Mouse (Mus musculus): ENCODE measurements around the gene Slc38a3. TPM values are rescaled to one million over a fixed set of nuclear protein-coding genes. Genes with fewer than 3 reads are reported as not detected.

Gene Slc38a3
- 10 to 100 TPM; 74.7 to 76.2 TPM for total RNA-seq (2021)
- long read RNA-seq, experiment 1, transcript Slc38a3-209 (16 exons, 2,463 nt) = major isoform, 27 of 49 reads
- long read RNA-seq, experiment 1, partial matches to known transcripts = 11 of 49 reads
- long read RNA-seq, experiment 1, other reads (novel, unspliced or antisense) = 9 of 49 reads
- long read RNA-seq, experiment 2, transcript Slc38a3-209 (16 exons, 2,463 nt) = major isoform, 30 of 44 reads
- long read RNA-seq, experiment 2, partial matches to known transcripts = 2 of 44 reads
- long read RNA-seq, experiment 2, other reads (novel, unspliced or antisense) = 11 of 44 reads

DNA sequence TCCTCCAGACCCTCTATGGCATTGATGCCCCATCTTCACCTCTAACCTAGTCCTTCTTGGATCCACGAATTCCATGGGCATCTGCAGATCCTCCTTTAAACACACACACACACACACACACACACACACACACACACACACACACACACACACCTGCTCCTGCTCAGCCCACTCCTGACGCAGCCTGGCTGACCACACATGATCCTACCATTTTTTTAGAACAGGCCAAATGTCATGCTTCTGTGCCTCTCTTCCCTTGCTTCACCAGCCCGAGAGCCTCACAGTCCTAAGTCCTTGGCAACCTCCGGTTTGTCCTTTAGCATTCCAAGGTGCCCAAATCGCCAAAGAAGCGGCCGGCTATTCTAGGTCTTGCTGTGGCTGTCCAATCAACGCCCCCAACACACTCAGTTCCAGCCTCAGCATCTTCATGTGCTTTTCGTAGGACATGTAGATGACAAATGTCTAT is at the start of gene Slc38a3:
TSS of gene Slc38a3 (minus strand) at position 51 of the 466 bp plus-strand sequence.
- TF ChIP-seq CTCF (IDR thresholded peaks at IDR 0.05) = no peak
- no peak within 1 kb of the TSS for H3K27ac ChIP-seq
- H3K4me3 ChIP-seq = no peak within 1 kb of the TSS
- no peak for DNase-seq (ENCODE audit: extremely low spot score in 1 of 2, low spot score in 2 of 2)
- intact Hi-C loops (cut with DNase I) = no loop called here

DNA sequence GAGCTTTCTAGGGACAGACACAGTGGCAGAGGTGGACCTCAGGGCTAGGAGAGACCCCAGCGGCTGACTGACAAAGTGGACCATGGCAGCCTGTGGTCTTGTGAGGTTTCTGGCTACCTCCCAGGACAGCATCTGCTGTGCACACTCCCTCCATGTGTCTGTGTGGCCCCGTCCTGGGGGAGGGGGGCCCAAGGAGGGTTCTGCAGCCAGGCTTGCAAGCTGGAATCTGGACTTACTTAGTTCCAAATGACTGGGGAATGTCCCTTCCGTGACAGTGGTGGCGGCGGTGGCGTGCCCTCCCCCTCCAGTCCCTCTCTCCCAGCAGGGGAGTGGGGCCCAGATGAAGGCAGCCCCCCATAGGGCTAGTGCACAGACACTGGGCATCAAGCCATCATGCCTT is 47.6 kb upstream of the Slc38a3 start:
- no peak overlapping the region for H3K27ac ChIP-seq
- TF ChIP-seq CTCF (IDR thresholded peaks at IDR 0.05) = no peak
- no peak for DNase-seq (ENCODE audit: extremely low spot score in 1 of 2, low spot score in 2 of 2)
- intact Hi-C loops (cut with DNase I) = no loop called here
- no peak overlapping the region for H3K4me3 ChIP-seq

DNA sequence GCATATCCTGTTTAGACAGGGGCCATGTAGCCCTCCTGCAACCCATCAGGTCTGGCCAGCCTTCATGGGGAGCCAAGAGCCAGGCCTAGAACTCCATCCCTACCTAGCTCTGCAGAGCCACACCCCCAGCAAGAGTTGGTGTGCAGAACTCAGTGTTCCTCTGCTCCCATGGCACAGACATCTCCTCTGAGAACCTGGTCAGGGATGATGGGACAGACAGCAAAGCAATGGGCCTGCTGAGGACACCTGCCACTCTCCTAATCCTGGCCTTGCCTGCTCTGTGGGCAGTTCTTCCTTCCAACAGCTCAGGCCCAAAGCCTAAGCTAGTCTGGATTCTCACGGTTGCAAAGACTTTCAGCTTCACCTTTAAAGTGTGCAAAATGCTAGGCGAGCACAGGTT is 46.3 kb upstream of the Slc38a3 start:
- intact Hi-C loops (cut with DNase I) = no loop called here
- Histone ChIP-seq H3K4me3 (no peak overlapping the region), H3K27ac (no peak overlapping the region)
- no peak for TF ChIP-seq CTCF (IDR thresholded peaks at IDR 0.05)
- no peak for DNase-seq (ENCODE audit: extremely low spot score in 1 of 2, low spot score in 2 of 2)

DNA sequence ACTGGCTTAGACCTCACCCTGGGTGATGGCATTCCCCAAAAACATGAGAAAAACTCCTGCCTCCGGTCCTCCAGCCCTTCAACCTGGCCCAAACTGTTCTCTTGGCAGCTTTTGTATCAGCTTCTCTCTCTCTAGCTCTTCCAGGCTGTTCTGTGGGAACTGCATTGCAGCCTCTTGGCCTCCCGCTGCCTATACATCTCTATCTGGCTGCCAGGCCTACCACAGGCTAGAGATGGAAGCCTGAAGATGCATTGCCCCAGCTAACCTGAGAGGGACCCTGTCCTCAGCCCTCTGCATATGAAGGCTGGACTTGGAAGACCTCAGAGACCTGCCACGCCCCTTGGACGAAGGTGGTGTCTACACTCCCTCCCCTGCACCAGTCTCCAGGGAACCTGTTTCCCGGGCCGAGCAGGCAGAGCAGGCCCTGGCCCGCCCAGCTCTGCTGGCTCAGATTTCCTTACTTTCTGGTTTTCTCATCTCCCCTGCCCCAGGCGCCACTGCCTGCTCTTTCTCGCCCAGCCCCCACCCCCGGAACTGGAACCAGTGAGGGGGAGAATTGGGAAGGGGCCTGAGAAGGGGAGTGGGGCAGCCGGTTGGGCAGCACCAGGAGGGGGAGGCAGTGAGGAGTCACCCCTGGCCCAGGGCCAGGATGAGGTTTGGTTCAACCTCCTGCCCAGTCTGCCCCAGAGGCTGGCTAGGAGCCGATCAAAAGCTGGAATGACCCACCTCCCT is 45.1 kb upstream of the Slc38a3 start:
- no peak for TF ChIP-seq CTCF (IDR thresholded peaks at IDR 0.05)
- no peak overlapping the region for H3K4me3 ChIP-seq
- no peak for DNase-seq (ENCODE audit: extremely low spot score in 1 of 2, low spot score in 2 of 2)
- intact Hi-C loops (cut with DNase I) = no loop called here
- no peak overlapping the region for H3K27ac ChIP-seq

DNA sequence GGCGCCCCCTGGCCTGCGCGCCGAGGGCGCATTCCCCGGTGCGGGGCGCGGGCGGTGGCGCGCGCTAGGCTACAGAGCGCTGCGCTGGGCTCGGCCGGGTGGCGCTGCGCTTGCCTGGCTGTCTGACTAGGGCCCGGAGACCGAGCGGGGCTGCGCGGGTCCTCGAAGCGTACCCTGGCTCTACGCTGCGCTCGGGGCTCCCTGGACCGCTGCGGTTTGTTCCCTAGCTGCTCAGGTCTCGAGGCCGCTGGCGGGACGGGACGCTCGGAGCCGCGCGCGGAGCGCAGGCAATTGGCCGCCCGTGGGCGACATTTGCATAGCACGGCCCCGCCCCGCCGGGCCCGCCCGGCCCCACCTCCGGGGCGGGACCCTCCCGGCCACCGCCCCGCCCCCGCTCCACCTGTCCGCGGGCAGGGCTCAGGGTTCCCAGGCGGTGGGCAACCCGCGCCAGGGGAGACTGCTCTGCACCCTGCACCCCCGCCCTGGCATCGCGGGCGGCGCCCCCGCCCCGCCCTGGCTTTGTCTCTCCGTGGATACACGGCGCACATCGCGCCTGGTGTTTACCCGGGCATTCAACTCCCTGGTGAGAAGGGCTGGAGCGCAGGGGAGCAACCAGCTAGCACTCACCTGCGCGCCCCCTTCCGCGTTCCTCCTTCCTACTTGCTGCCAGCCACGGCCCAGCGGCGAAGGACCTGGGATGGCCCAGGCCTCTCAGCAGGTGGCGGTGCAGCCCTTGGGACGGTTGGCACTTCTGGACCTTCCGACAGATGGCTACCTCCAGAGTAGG is 40.6 kb upstream of the Slc38a3 start, which contains the start of gene Sema3f:
TSS of gene Sema3f (minus strand) at position 779 of the 787 bp plus-strand sequence.
- intact Hi-C loops (cut with DNase I) = loop anchor here (1.0 to 2.0 kb wide), 2 partner anchors 28 to 33 kb away; no protein-coding TSS in a partner anchor
- peak; percentile 10 for TF ChIP-seq CTCF (IDR thresholded peaks at IDR 0.05)
- H3K27ac ChIP-seq = peak within 1 kb of the TSS; percentile 67
- peak within 1 kb of the TSS; percentile 64 for H3K4me3 ChIP-seq
- peak; percentile 65 to 70 for DNase-seq (ENCODE audit: extremely low spot score in 1 of 2, low spot score in 2 of 2)

DNA sequence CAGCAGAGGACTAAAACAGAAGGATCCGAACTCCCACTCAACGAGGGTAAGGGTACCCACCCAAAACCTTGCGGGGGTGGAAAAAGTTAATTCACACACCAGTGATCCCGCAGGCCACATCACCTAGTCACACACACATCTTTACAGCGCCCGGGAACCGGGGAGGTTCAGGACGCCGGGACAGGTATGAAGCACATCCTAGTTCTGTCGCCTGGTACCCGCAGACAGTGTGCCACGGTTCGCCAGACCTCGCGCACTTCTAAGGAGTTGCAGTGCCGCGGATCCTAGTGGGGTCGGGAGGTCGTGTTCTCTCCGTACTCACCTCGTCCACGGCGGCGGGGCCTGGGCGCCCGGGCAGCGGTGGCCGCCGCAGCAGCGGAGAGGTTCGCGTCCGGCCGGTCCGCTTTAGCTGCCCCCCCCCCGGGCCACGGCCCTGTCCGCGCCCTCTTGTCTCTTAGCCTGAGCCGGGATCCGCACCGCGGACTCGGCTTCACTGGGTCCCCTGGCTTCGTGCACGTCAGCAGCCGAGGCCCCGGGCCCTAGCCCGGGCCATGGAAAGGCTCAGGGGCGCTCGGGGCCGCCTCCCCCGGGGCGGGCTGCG is 39.9 kb upstream of the Slc38a3 start:
- intact Hi-C loops (cut with DNase I) = loop anchor here (2.0 kb wide), 1 partner anchor 32 kb away; no protein-coding TSS in a partner anchor
- Histone ChIP-seq H3K27ac (no peak overlapping the region), H3K4me3 (peak overlapping the region; percentile 64)
- no peak for TF ChIP-seq CTCF (IDR thresholded peaks at IDR 0.05)
- no peak for DNase-seq (ENCODE audit: extremely low spot score in 1 of 2, low spot score in 2 of 2)

DNA sequence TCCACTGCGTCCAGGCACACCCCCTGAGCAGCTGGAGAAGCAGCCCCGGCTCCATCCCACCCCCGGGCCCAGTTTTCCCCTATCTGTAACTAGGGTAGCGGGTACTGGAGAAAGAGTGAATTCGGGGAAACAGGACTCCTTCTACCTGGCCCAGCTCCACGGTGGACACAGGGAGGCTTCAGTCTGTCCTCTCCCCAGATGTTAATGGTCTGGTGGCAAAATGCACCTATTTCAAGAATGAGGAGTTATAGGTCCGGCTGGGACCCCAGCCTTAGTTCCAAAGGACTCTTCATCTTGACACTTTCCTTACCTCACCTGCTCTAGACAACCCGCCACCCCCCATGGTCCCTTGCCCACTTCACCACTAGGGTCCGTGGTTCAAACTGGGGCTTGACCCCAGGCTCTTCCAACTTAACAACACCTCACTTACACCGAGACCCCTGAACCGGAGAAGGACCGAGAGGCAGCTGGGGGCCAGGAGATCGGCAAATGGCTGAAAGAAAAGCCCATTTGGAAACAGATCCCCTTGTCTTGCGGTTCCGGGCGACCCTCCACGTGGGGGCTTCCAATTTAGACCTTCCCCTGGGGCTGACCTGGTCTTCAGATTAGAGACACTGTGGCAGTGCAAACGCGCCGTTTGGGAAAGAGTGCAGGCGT is 39.2 kb upstream of the Slc38a3 start:
- Histone ChIP-seq H3K4me3 (peak overlapping the region; percentile 64), H3K27ac (no peak overlapping the region)
- intact Hi-C loops (cut with DNase I) = loop anchor here (2.0 kb wide), 1 partner anchor 32 kb away; no protein-coding TSS in a partner anchor
- TF ChIP-seq CTCF (IDR thresholded peaks at IDR 0.05) = no peak
- DNase-seq (ENCODE audit: extremely low spot score in 1 of 2, low spot score in 2 of 2) = no peak

DNA sequence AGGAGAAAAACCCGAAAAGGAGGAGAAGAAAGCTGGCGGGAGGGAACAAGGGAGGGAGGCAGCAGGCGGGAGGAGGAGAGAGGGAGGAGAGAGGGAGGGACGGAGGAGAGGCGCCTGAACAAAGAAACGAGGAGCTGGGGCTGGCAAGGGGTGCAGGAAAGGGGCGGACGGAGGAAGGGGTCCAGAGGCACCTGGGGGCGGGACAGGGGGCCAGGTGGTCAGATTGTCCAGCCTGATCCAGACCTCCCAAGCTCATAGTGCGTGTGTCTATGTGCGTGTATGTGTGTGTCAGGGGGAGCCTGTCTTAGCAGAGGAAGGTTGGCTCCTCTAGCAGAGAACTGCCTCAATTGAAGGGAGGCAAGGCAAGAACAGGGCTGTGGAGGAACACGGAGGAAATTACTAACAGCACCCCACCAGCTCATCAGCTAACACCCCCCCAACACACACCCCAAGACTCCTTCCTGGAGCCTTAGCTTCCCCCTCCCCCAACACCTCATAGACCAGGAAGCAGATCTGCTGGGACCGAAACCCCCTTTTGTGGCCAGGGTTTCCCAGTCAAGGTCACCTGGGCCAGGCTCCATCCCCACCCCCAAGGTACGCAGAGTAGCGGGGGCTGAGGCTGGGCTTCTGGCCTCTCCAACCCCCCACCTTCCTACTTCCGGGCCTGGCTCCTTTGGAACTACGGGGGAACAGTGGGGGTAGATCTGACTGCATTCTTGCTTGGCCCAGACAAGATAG is 38.5 kb upstream of the Slc38a3 start:
- Histone ChIP-seq H3K27ac (no peak overlapping the region), H3K4me3 (peak overlapping the region; percentile 64)
- DNase-seq (ENCODE audit: extremely low spot score in 1 of 2, low spot score in 2 of 2) = peak in 1 of 2 experiments; percentile 26
- intact Hi-C loops (cut with DNase I) = loop anchor here (2.0 kb wide), 1 partner anchor 31 kb away; no protein-coding TSS in a partner anchor
- no peak for TF ChIP-seq CTCF (IDR thresholded peaks at IDR 0.05)

DNA sequence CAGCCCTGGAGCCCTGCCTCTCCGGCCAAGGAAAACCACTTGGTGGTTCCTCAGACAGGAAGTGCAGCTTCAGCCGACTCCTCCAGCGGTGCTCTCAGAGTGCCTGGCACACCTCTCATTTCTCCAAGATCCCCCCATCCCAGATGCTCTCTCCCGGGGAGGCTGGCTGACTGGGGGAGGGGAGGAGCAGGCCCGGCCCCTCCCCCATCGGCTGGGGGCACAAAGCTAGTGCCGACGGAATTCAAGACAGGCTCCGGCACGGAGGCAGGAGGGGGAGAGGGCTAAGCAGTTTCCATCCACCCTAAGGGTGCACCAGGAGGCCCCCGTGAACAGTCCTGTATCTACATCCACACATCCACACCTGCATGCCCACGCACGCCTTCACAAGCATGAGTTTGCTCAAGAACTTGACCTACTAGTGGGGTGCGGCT is 37.5 kb upstream of the Slc38a3 start:
- Histone ChIP-seq H3K27ac (no peak overlapping the region), H3K4me3 (peak overlapping the region; percentile 64; the same call in 1 of the 2 replicates)
- TF ChIP-seq CTCF (IDR thresholded peaks at IDR 0.05) = no peak
- intact Hi-C loops (cut with DNase I) = no loop called here
- no peak for DNase-seq (ENCODE audit: extremely low spot score in 1 of 2, low spot score in 2 of 2)
